Mouse (Mus musculus) adrenal gland, postnatal 36 days (tissue): ENCODE measurements at regions not wholly inside any gene's neighbourhood (a gene's known extent, or its start where the extent isn't known, plus 50 kb on each side); places are given as distances from the start of the nearest gene placed in this dataset.
A peak's percentile ranks its signal among the peaks of the same experiment; 100 is the strongest.

Experiments
- DNase-seq, 2 experiments: peaks; one replicate each; pipeline ENCODE4 v3.0.0; 2021; ENCODE audit warnings: mixed read lengths in 1 of 2

- no peak for DNase-seq
Observed at GRCm38 (mm10) chr12:47466740-47467139, 648.0 kb upstream of the Nova1 start.

GRCm38 (mm10) chr12:47465924-47466323 lies 647.2 kb upstream of the Nova1 start:
- DNase-seq, result no peak

- DNase-seq, result no peak
Observed at GRCm38 (mm10) chr12:47431669-47432068, 612.9 kb upstream of the Nova1 start.

- DNase-seq, result no peak
Observed at GRCm38 (mm10) chr12:47412251-47412650, 593.5 kb upstream of the Nova1 start.

GRCm38 (mm10) chr12:47406563-47406962 lies 587.8 kb upstream of the Nova1 start:
- DNase-seq, result no peak

DNA sequence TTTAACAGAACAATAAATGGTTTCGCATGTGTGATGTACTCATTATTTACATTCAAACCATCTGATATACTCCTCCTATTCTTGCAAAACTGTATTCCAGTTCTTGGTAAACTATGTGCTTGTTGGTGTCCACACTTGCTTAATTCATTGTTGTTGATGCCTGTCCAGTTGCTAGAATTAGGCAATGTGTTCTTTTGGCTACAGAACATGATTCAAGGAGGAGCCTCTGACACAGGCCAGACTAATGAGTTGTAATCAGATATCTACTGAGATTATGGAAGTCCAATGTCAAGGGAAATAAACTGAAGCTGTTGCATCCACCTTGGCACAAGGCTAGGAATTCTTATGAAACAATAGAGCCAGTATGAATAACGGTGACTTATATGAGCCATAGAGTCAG lies 587.4 kb upstream of the Nova1 start:
- no peak for DNase-seq

GRCm38 (mm10) chr12:47383225-47383624 lies 564.5 kb upstream of the Nova1 start:
- DNase-seq, result no peak

- no peak for DNase-seq
Observed at GRCm38 (mm10) chr12:47353269-47353668, 534.5 kb upstream of the Nova1 start.

DNA sequence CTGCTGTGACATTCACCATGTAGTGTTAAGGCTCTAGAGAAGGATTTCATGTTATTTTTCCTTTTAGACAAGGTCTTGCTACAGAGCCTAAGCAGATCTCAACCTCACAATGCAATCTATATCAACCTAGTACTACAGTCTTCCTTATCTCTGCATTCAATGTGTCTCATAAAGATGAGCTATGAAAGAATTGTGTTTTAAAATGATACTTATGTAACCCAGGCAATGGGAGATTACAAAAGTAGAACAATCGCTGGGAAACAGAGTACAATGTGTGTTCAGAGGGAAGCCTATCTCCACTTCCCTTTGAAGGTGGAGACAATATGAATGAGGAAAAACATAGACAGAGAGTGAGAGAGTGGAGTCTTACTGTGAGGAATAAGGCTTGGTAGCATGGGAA lies 532.5 kb upstream of the Nova1 start:
- DNase-seq, result no peak

GRCm38 (mm10) chr12:47313413-47313812 lies 494.7 kb upstream of the Nova1 start:
- no peak for DNase-seq

GRCm38 (mm10) chr12:47275904-47276303 lies 457.2 kb upstream of the Nova1 start:
- no peak for DNase-seq

GRCm38 (mm10) chr12:47272309-47272708 lies 453.6 kb upstream of the Nova1 start:
- DNase-seq, result no peak

DNA sequence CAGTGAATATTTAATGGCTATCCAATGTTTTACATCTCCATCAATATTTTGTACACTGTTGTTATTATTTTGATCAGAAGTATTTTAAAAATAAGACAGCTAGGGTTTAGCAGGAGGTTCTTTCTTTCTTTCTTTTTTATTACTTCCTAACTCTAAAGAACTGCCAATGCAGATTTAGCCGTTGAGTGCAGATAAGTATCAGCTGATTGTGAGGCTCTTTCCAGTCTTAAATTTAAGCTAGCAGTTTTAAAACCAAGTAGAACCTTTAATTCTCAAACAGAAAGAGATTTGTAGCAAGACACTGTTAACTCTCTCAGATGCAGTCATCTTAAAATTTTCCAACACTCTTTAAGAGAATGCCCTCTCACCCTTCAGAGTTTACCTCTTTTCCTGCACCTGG lies 445.4 kb upstream of the Nova1 start:
- no peak for DNase-seq

DNA sequence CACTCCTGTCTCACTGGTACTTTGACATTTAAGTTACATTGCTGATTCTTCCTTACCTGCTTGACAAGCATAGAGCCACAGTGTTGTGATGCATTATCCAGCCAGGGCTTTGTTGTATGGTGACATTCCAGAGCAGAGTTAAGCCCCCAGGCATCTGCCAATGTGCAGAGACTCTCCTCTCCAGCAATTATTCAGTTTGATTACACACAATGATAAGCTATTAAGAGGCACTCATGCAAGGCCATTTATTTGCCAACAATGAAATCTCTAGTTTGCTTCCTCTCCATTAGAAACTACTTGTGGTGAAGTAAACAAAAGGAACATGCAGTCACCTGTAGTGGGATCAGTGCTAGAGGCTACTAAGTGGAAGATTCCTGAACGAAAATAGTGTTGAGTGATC lies 444.7 kb upstream of the Nova1 start:
- no peak for DNase-seq

DNA sequence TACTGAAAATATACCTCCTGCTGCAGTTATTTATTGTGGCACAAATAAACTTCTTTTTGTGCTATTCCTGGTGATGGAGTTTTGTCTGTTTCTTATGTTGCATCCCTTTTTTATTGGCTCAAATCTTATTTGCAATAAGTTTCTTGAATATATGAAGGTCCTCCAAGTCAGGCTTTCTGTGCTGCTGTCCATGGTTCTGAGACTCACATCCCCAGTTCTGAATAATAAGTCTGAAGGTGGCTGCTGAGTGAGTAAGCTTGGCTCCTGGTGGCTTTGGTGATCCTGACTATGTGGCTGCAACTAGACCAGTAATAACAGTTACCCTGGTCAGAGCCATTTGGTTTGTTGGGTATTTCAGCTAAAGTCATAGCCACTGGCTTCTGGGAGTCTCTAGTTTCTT lies 433.6 kb upstream of the Nova1 start:
- no peak for DNase-seq

DNA sequence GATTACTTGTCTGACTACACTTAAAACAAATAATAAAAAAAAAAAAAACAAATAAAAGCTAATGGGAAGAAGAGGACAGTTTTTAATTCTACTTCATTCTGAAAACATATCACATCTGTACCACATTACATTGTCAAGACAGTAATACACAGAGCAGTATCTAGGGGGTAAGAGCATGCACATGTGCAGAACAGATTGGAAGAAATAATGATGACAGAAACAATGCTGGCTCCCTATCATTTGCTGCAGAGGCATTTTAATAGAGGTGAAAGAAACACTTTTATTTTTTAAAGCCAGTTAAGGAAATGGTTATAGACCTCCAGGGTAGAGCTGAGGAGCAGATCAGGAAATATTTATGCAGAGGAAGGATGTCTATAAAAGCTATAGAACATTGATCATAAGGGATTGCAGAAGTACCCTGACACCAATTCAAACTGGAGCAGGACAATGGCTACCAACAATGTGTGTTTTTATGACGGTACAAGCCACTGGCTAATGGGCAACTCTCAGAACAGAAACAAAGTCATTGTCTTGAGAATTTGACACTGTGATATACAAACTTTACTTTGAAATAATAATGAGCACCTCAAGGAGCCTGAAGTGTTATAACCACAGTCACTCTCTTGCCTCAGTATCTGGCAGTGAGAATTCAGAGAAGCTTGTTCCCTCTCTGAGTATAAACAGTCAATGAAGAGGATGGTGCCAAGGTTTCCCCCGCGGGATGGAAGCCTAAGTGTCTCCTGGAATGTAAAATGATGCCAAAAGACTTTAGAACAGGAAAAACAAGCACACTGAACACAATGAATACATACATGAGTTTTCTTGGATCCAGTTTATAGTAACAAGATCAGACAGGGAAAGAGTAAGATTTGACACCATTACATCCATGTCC lies 425.1 kb upstream of the Nova1 start:
- DNase-seq, result no peak

- no peak for DNase-seq
Observed at GRCm38 (mm10) chr12:47220016-47220415, 401.3 kb upstream of the Nova1 start.

- DNase-seq, result no peak
Observed at GRCm38 (mm10) chr12:47219340-47219739, 400.6 kb upstream of the Nova1 start.

GRCm38 (mm10) chr12:47211417-47212104 lies 392.8 kb upstream of the Nova1 start:
- DNase-seq, result no peak

GRCm38 (mm10) chr12:47202936-47203335 lies 384.2 kb upstream of the Nova1 start:
- no peak for DNase-seq

DNA sequence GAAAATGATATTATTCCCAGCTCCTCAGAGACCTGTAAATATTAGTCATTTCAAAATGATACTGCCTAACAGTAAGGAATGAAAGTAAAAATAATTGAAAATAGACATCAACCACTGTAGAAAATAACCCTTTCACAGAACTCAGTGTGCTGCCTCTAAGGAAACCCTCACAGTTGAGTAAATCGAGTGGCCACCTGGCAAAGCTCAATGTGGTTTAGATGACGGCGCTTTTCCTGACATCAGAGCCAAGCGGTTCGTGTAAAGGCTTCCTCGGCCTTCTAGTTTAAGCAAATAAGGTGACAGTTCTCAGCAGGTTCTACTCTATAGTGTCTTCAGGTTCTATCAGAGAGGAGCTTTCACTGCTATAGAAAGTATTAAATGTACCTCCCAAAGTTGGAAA lies 379.9 kb upstream of the Nova1 start:
- DNase-seq, result no peak

DNA sequence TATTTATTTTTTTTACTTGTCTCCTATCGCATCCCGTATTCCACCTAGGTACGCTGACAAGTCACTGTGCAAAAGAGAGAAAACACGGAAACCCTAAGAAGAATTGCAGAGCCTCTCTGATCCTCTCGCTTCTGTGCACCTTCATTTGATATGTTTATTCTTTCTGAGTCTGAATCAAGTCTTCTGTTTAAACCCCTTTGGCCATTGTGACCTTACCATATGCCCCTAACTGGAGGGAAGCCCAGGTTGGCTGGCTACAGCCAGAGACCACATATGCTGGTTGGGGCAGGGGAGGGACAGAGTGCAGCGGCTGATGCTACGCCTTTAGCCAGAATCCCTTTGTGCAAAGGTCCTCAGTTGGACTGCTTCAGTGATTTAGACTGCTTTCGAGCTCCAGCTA lies 346.0 kb upstream of the Nova1 start:
- DNase-seq, result no peak

DNA sequence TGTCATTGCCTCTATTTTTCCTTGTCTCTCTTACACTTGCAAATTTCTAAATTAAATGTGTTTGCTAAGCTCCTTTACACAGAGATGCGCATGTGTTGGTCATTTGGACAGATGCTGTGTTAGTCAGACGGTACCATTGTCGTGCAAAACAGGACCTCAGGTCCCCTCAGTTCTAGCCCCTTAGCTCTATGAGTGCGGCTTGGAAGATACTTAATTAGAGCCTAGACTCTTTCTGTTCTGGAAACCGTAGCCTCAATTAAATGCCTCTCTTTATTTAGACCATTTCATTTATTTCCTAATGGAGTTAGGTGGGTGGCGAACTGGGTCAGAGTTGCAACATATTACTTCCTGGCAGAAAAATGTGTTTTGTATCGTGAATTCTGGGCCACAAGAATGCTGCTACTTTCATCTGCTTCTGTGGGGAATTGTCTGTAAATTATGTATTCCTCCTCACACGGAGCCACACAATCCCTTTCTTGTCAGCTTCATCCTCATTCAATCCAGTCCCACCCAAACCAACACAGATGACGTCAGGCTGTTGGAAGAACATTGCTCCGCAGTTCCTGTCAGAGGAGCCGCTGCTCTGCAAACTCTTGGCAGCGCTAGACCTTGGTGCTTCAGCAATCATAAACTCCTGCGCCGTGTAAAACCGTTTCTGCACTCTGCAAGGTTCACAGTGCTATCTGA lies 345.4 kb upstream of the Nova1 start:
- DNase-seq, result peak in 1 of 2 experiments; percentile 8
